Mouse (Mus musculus): ENCODE measurements around the gene Kif19a. TPM values are rescaled to one million over a fixed set of nuclear protein-coding genes. Genes with fewer than 3 reads are reported as not detected.

Gene Kif19a
- polyA plus RNA-seq, 1 experiment: 3.8 TPM

DNA sequence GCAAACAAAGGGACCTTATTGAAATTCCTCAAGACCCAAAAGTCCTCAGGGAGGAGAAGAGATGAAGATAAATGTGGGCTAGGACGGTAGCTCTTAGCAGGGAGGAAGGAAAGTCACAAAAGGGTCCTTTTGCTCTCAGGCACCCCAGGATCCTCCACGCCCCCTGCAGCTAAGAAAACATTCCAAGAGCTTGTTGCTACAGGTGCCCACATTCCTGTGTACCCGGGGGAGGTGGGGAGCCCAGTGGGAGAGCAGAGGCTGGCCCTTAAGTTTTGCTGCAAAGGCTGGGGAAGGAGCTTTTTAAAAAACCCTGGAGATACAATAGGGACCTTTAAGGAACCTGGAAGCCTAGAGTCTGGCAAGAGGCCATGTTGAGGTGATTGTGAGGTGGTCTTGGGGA, 55.3 kb downstream of the Kif19a start:
- no peak overlapping the region for H3K4me3 ChIP-seq (ENCODE audit: extremely low read depth, insufficient read depth, insufficient read length)
- H3K27me3 ChIP-seq (ENCODE audit: control insufficient read depth, insufficient read depth, low read length): no peaks in the 10 kb centered on the region
- DNase-seq (ENCODE audit: low read depth in 1 of 2, low spot score in 2 of 2): no peak
- WGBS: 85% methylated on average over 3 of the region's 3 CpGs
- no peaks in the 10 kb centered on the region for H3K36me3 ChIP-seq (ENCODE audit: control insufficient read depth, insufficient read depth, low read length)
- no peak overlapping the region for H3K27ac ChIP-seq (ENCODE audit: insufficient read depth, low read length)
- H3K4me1 ChIP-seq (ENCODE audit: control insufficient read depth, insufficient read depth, insufficient read length): peaks cover under 1% of the 10 kb centered on the region; the same call in 1 of the 2 replicates
- TF ChIP-seq POLR2A (IDR thresholded peaks at IDR 0.05; ENCODE audit: low read depth, low read length) (no peak), CTCF (IDR thresholded peaks at IDR 0.05; ENCODE audit: extremely low read depth, insufficient read depth, insufficient read length, insufficient replicate concordance) (no peak)

DNA sequence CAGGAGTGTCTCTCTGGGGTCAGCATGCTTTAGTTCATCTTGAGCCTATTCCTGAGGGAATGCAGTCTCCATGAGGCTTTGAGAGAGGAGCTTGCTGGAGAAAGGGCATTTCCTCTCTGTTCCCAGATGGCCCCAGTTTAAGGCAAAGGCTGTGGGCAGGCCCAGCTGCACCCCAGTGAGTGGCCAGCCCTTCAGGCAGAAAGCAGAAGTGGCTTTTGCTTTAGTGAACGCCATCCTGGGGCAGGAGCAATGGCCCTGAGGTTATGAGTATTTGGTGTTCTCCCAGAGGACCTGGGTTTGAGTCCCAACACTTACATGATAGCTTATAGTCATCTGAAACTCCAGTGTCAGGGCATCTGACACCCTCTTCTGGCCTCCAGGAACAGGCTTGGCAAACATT, 56.1 kb downstream of the Kif19a start:
- WGBS: 24% methylated on average over 1 of the region's 1 CpGs
- H3K4me3 ChIP-seq (ENCODE audit: extremely low read depth, insufficient read depth, insufficient read length): no peak overlapping the region
- H3K27me3 ChIP-seq (ENCODE audit: control insufficient read depth, insufficient read depth, low read length): no peaks in the 10 kb centered on the region
- DNase-seq (ENCODE audit: low read depth in 1 of 2, low spot score in 2 of 2): no peak
- H3K36me3 ChIP-seq (ENCODE audit: control insufficient read depth, insufficient read depth, low read length): no peaks in the 10 kb centered on the region
- no peak overlapping the region for H3K27ac ChIP-seq (ENCODE audit: insufficient read depth, low read length)
- H3K4me1 ChIP-seq (ENCODE audit: control insufficient read depth, insufficient read depth, insufficient read length): no peaks in the 10 kb centered on the region; the same call in 1 of the 2 replicates
- no peak for TF ChIP-seq POLR2A (IDR thresholded peaks at IDR 0.05; ENCODE audit: low read depth, low read length)
- no peak for TF ChIP-seq CTCF (IDR thresholded peaks at IDR 0.05; ENCODE audit: extremely low read depth, insufficient read depth, insufficient read length, insufficient replicate concordance)

DNA sequence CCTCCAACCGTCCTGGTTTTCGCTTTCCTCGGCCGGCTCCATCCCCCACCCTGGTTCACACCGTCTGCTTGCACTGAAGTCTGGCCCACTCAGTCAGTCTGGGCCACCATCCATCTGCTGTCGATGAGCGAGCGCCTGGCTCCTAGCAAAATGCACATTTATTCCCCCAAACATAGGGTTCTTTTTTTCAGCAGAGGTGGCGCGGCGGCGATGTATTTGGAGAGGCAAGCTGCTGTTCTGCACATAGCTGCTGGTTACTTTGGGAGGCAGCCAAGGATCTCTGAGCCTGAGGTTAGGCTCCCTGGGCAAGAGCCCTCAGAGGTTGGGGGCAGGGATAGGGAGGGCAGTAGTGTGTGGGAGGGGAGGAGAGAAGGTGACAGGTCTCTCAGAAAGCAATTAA, 57.5 kb downstream of the Kif19a start:
- Histone ChIP-seq H3K4me1 (ENCODE audit: control insufficient read depth, insufficient read depth, insufficient read length) (no peaks in the 10 kb centered on the region; the same call in 1 of the 2 replicates), H3K27ac (ENCODE audit: insufficient read depth, low read length) (no peak overlapping the region), H3K36me3 (ENCODE audit: control insufficient read depth, insufficient read depth, low read length) (no peaks in the 10 kb centered on the region), H3K27me3 (ENCODE audit: control insufficient read depth, insufficient read depth, low read length) (no peaks in the 10 kb centered on the region), H3K4me3 (ENCODE audit: extremely low read depth, insufficient read depth, insufficient read length) (no peak overlapping the region)
- DNase-seq (ENCODE audit: low read depth in 1 of 2, low spot score in 2 of 2): no peak
- TF ChIP-seq POLR2A (IDR thresholded peaks at IDR 0.05; ENCODE audit: low read depth, low read length) (no peak), CTCF (IDR thresholded peaks at IDR 0.05; ENCODE audit: extremely low read depth, insufficient read depth, insufficient read length, insufficient replicate concordance) (no peak)
- 93% methylated on average over 12 of the region's 12 CpGs for WGBS

DNA sequence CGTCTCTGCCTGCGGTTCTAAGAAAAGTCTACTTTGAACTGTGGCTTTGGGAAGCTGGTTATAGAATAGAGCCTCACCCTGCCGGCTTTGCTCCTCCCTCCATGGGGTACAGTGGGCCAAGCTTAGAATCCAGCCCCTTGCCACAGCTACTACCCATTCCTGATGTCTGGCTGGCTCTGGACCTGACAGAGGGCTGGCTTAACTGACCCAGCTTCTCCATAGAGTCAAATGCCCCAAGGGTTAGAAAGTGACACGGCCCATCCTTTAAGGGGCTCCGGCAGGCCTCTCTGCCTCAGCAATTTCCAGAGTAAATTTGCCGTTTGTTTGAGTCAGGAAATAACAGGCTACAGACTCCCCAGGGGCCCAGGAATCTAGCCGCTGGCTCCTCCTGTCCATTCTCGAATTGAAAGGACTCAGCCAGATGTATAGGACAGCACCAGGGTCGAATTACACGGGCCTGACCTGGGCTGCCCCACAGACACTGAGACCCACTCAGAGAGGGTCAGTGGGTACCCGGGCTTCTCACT, 58.1 kb downstream of the Kif19a start:
- 71% methylated on average over 11 of the region's 11 CpGs for WGBS
- H3K36me3 ChIP-seq (ENCODE audit: control insufficient read depth, insufficient read depth, low read length): no peaks in the 10 kb centered on the region
- H3K27me3 ChIP-seq (ENCODE audit: control insufficient read depth, insufficient read depth, low read length): no peaks in the 10 kb centered on the region
- H3K4me1 ChIP-seq (ENCODE audit: control insufficient read depth, insufficient read depth, insufficient read length): no peaks in the 10 kb centered on the region; the same call in 1 of the 2 replicates
- DNase-seq (ENCODE audit: low read depth in 1 of 2, low spot score in 2 of 2): no peak
- no peak overlapping the region for H3K4me3 ChIP-seq (ENCODE audit: extremely low read depth, insufficient read depth, insufficient read length)
- no peak overlapping the region for H3K27ac ChIP-seq (ENCODE audit: insufficient read depth, low read length)
- no peak for TF ChIP-seq POLR2A (IDR thresholded peaks at IDR 0.05; ENCODE audit: low read depth, low read length)
- no peak for TF ChIP-seq CTCF (IDR thresholded peaks at IDR 0.05; ENCODE audit: extremely low read depth, insufficient read depth, insufficient read length, insufficient replicate concordance)

DNA sequence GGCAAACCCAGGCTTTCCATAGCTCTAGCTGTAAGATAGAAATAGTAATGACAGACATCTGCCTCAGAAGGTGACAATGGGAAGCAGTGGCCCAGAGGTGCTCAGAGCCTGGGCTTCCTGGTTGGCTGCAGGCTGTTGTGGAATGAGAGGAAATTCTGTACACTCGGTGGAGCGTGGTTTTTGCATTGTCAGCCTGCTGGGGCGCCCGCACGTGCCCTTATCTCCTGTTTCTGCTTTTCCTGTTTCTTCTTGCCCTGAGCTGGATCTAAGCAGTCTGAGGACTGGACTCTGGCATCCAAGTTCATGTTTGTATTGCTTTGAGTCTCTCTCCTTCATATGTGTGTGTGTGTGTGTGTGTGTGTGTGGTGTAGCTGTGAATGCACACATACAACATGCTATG, 61.5 kb downstream of the Kif19a start:
- Histone ChIP-seq H3K4me3 (ENCODE audit: extremely low read depth, insufficient read depth, insufficient read length) (no peak overlapping the region), H3K27ac (ENCODE audit: insufficient read depth, low read length) (no peak overlapping the region), H3K4me1 (ENCODE audit: control insufficient read depth, insufficient read depth, insufficient read length) (no peaks in the 10 kb centered on the region; the same call in 1 of the 2 replicates), H3K36me3 (ENCODE audit: control insufficient read depth, insufficient read depth, low read length) (no peaks in the 10 kb centered on the region), H3K27me3 (ENCODE audit: control insufficient read depth, insufficient read depth, low read length) (no peaks in the 10 kb centered on the region)
- DNase-seq (ENCODE audit: low read depth in 1 of 2, low spot score in 2 of 2): no peak
- TF ChIP-seq POLR2A (IDR thresholded peaks at IDR 0.05; ENCODE audit: low read depth, low read length) (no peak), CTCF (IDR thresholded peaks at IDR 0.05; ENCODE audit: extremely low read depth, insufficient read depth, insufficient read length, insufficient replicate concordance) (no peak)
- 13% methylated on average over 5 of the region's 5 CpGs for WGBS

DNA sequence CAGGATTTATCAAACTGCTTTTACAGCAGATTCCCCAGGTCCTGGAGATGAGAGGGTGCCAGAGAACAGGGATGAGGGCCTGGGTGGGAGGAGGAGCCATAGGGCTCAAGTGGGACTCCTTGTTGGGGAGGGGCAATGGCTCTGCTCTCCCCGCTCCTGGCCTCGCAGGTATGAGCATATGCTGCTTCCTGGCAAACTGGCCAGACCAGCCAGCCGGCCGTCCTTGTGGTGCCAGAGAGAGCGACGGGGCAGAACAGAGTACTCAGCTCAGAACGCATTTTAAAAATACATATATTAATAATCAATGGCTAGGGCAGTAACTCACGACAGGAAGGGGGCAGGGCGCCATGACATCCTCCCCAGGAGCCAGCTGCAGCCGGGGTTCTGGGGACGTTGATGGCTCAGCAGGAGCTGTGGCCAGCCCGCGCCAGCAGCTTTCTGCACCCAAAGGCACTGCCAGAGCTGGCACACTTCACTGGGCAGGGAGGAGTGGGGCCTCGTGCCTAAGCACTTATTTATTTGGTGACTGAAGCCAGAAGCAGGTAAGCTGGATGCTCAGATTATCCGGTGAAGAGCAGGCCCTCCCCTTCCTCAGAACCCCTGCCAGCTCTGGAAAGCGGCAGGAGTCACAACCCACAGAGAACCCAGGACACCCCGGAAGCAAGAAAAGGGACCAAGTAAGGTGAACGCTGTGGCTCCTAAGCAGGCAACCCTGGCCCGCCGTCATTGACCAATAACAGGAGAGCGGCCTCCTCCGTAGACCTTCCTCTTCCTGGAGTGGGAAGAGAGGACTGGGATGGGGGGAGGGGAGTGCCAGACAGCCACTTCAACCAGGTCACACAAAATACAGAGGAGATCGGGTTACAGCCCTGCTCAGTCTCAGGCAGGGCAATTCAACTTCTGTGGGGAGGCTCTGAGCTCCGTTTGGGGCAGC, 64.6 kb downstream of the Kif19a start:
- Histone ChIP-seq H3K4me3 (ENCODE audit: extremely low read depth, insufficient read depth, insufficient read length) (no peak overlapping the region; the same call in 1 of the 2 replicates), H3K27me3 (ENCODE audit: control insufficient read depth, insufficient read depth, low read length) (no peaks in the 10 kb centered on the region), H3K36me3 (ENCODE audit: control insufficient read depth, insufficient read depth, low read length) (no peaks in the 10 kb centered on the region), H3K27ac (ENCODE audit: insufficient read depth, low read length) (no peak overlapping the region), H3K4me1 (ENCODE audit: control insufficient read depth, insufficient read depth, insufficient read length) (no peaks in the 10 kb centered on the region; the same call in 1 of the 2 replicates)
- no peak for DNase-seq (ENCODE audit: low read depth in 1 of 2, low spot score in 2 of 2)
- WGBS: 24% methylated on average over 24 of the region's 24 CpGs
- no peak for TF ChIP-seq POLR2A (IDR thresholded peaks at IDR 0.05; ENCODE audit: low read depth, low read length)
- no peak for TF ChIP-seq CTCF (IDR thresholded peaks at IDR 0.05; ENCODE audit: extremely low read depth, insufficient read depth, insufficient read length, insufficient replicate concordance)

DNA sequence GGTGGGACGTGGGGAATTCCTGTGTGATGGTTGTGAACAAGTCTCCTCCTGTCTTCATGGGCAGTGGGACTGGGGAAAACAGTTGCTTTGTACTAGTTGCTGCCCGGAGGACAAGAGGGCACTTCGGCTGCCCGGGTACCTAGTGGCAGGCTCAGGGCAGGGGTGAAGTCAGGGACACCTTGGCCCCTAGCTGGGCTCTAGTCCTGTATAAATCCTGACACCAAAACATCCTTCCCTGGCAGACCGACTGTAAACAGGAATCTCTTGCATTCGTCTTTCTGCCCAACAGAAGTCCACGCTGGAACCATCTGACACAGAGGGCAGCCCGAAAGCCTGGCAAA, 65.2 kb downstream of the Kif19a start:
- H3K27me3 ChIP-seq (ENCODE audit: control insufficient read depth, insufficient read depth, low read length): no peaks in the 10 kb centered on the region
- no peak overlapping the region for H3K27ac ChIP-seq (ENCODE audit: insufficient read depth, low read length)
- TF ChIP-seq CTCF (IDR thresholded peaks at IDR 0.05; ENCODE audit: extremely low read depth, insufficient read depth, insufficient read length, insufficient replicate concordance) (no peak), POLR2A (IDR thresholded peaks at IDR 0.05; ENCODE audit: low read depth, low read length) (no peak)
- no peak overlapping the region for H3K4me3 ChIP-seq (ENCODE audit: extremely low read depth, insufficient read depth, insufficient read length)
- WGBS: 78% methylated on average over 8 of the region's 8 CpGs
- H3K4me1 ChIP-seq (ENCODE audit: control insufficient read depth, insufficient read depth, insufficient read length): no peaks in the 10 kb centered on the region; the same call in 1 of the 2 replicates
- DNase-seq (ENCODE audit: low read depth in 1 of 2, low spot score in 2 of 2): no peak
- no peaks in the 10 kb centered on the region for H3K36me3 ChIP-seq (ENCODE audit: control insufficient read depth, insufficient read depth, low read length)
